ENCODE assay signal across 17 mouse cellular contexts in the genomic region with DNA sequence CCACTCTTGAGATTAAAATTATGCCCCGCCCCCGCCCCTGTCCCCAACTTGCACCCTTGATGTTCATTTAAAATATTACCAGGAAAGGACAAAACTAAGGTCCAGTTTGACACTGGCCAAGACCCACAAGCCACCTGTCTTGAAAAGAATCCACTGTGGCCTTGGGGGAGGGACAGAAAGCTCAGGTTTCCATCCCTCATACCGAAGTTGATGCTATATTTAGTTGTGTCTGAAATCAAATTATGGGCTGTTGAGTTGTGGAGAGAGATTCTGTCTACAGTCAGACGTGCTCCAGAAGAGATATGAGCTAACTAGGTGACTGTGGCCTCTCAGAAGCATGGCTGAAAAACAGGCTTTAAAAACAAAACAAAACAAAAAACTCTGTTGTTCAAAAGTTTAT. TPM values are rescaled to one million over a fixed set of nuclear protein-coding genes. Genes with fewer than 3 reads are reported as not detected.
A peak's percentile ranks its signal among the peaks of the same experiment; 100 is the strongest.
DNase-seq lines count a peak whose midpoint lies in the region; ATAC-seq lines count a peak whose summit lies in the region.
"Had no signal": no experiment of that assay in that cellular context is flagged by ENCODE, and none has a peak within 500 bp of the region (broad histone marks: within the 10 kb centered on the region; RNA-seq: fewer than 3 reads in every experiment).

No protein-coding gene starts in this region.

- 0 out of 2 replicates have a peak, but pooled peaks have one; percentile 32 for ATAC-seq in heart, embryonic 11.5 days (replicated peaks; ENCODE audit: insufficient number of reproducible peaks, low FRiP score, low TSS enrichment)
- ATAC-seq in inflammation-experienced regulatory T-cells, adult 6 months = no peak
- ATAC-seq in forebrain, embryonic 14.5 days = no peak
- ATAC-seq: intestine, postnatal 0 days had no signal

- WGBS in heart, embryonic 11.5 days (ENCODE audit: insufficient replicate concordance) = 37% methylated on average over 4 of the region's 4 CpGs
- 88% methylated on average over 4 of the region's 4 CpGs for WGBS in forebrain, embryonic 14.5 days

- no peak overlapping the region for H3K9ac ChIP-seq in heart, embryonic 11.5 days (ENCODE audit: low read depth, low read length)
- no peak overlapping the region for H3K9ac ChIP-seq in forebrain, embryonic 14.5 days (ENCODE audit: low read length)
- H3K9ac ChIP-seq: hindbrain, embryonic 15.5 days had no signal

- H3K4me2 ChIP-seq in heart, embryonic 11.5 days = peak overlapping the region; percentile 40
- H3K4me2 ChIP-seq in forebrain, embryonic 14.5 days (ENCODE audit: low read length) = no peak overlapping the region
- H3K4me2 ChIP-seq: hindbrain, embryonic 15.5 days; liver, embryonic 11.5 days had no signal

- peaks cover 10% of the 10 kb centered on the region for H3K4me1 ChIP-seq in heart, embryonic 11.5 days (ENCODE audit: control insufficient read depth, insufficient read depth, low read length)
- peaks cover 5% of the 10 kb centered on the region; the same call in 1 of the 2 replicates for H3K4me1 ChIP-seq in forebrain, embryonic 14.5 days (ENCODE audit: control insufficient read depth, insufficient read depth, low read length)

- H3K27ac ChIP-seq in heart, embryonic 11.5 days (ENCODE audit: low read depth, low read length) = peak overlapping the region; percentile 88
- H3K27ac ChIP-seq in forebrain, embryonic 14.5 days (ENCODE audit: low read depth, low read length) = no peak overlapping the region
- H3K27ac ChIP-seq: hindbrain, embryonic 15.5 days; kidney, postnatal 0 days had no signal

- H3K27me3 ChIP-seq in heart, embryonic 11.5 days (ENCODE audit: control insufficient read depth, insufficient read depth, low read length) = no peaks in the 10 kb centered on the region
- H3K27me3 ChIP-seq in forebrain, embryonic 14.5 days (replicated peaks; ENCODE audit: control insufficient read depth, insufficient read depth, low read length) = 0 out of 2 replicates have a peak, but pooled peaks cover 3% of the 10 kb centered on the region

- H3K9me3 ChIP-seq in heart, embryonic 11.5 days (replicated peaks; ENCODE audit: control insufficient read depth, low read length) = no peaks in the 10 kb centered on the region
- no peaks in the 10 kb centered on the region for H3K9me3 ChIP-seq in forebrain, embryonic 14.5 days (replicated peaks; ENCODE audit: control insufficient read depth, low read length)
- H3K9me3 ChIP-seq: hindbrain, embryonic 15.5 days had no signal

- intact Hi-C loops in heart, postnatal 25 days (cut with DNase I) = loop anchor here (5.0 kb wide), 1 partner anchor 42 kb away; no protein-coding TSS in a partner anchor
- intact Hi-C loops in heart, postnatal 10 days (cut with DNase I) = loop anchor here (2.0 to 10.0 kb wide), 2 partner anchors 45 to 255 kb away; a partner anchor contains a TSS

- peak; percentile 93 for DNase-seq in heart, adult 11 months
- no peak for DNase-seq in heart, postnatal 25 days (ENCODE audit: low spot score)
- DNase-seq in heart, postnatal 10 days = peak; percentile 66 to 69
- DNase-seq in forebrain, embryonic 14.5 days (ENCODE audit: low spot score) = no peak
- no peak for DNase-seq in adrenal gland, adult 8-10 months
- DNase-seq: cerebellum, adult 18-20 months; cerebellum, postnatal 25 days; lung, adult 2 months; lung, postnatal 36 days; retina, postnatal 1 day; thymus, postnatal 36 days had no signal

- H3K4me3 ChIP-seq in heart, embryonic 11.5 days (ENCODE audit: low read depth, low read length) = no peak overlapping the region
- H3K4me3 ChIP-seq in forebrain, embryonic 14.5 days (ENCODE audit: low read depth, low read length) = no peak overlapping the region
- H3K4me3 ChIP-seq: hindbrain, embryonic 15.5 days had no signal

- H3K36me3 ChIP-seq in heart, embryonic 11.5 days (ENCODE audit: control insufficient read depth, insufficient read depth, low read length) = no peaks in the 10 kb centered on the region
- H3K36me3 ChIP-seq in forebrain, embryonic 14.5 days (ENCODE audit: control insufficient read depth, insufficient read depth, low read length) = no peaks in the 10 kb centered on the region
- H3K36me3 ChIP-seq: hindbrain, embryonic 15.5 days had no signal

RNA-seq across cellular contexts. Expression of a gene that starts 18.8 kb away (rescaled TPM):
- total RNA-seq in heart, postnatal 25 days (2021) = 1,000 to 10,000 TPM; 1,803 to 1,950 TPM
- 69.8 and 76.7 TPM in 2 replicates for polyA plus RNA-seq in heart, embryonic 11.5 days (2014; fragmentation: Nextera tagmentation; extraction: Ambion mirVana)
- 1,000 to 10,000 TPM; 1,178 to 1,212 TPM for total RNA-seq in heart, postnatal 10 days (2021)
- 10 to 100 TPM in 2 of 3 experiments, 1 to 10 TPM in 1; 9.1 to 13.1 (median 11.2) TPM for polyA plus RNA-seq in inflammation-experienced regulatory T-cells, adult 6 months (2017; shearing (Covaris generic))
- 50.6 and 62.8 TPM in 2 replicates for polyA plus RNA-seq in forebrain, embryonic 14.5 days (2014; fragmentation: Nextera tagmentation; extraction: Ambion mirVana)
- total RNA-seq in adrenal gland, adult 8-10 months (2022) = 10 to 100 TPM; 24.3 to 30.4 (median 27.8) TPM

RNA-seq across cellular contexts. Expression of a gene that starts 31.3 kb away (rescaled TPM):
- total RNA-seq in heart, postnatal 25 days (2021) = 10 to 100 TPM; 40.8 to 45.4 TPM
- 146 and 151 TPM in 2 replicates for polyA plus RNA-seq in heart, embryonic 11.5 days (2014; fragmentation: Nextera tagmentation; extraction: Ambion mirVana)
- 10 to 100 TPM; 49.6 to 54.1 TPM for total RNA-seq in heart, postnatal 10 days (2021)
- polyA plus RNA-seq in inflammation-experienced regulatory T-cells, adult 6 months (2017; shearing (Covaris generic)) = 100 to 1,000 TPM in 1 of 3 experiments, 10 to 100 TPM in 2; 74.0 to 102 (median 82.1) TPM
- 124 and 130 TPM in 2 replicates for polyA plus RNA-seq in forebrain, embryonic 14.5 days (2014; fragmentation: Nextera tagmentation; extraction: Ambion mirVana)
- total RNA-seq in adrenal gland, adult 8-10 months (2022) = 100 to 1,000 TPM; 102 to 214 (median 143) TPM

Comparison
In these comparisons a context has a peak if more than half of its experiments do, and no peak if none do; other contexts are left out.
1. DNase-seq: peak in heart, adult 11 months (single experiment) and heart, postnatal 10 days (2 of 2); none in heart, postnatal 25 days (single experiment), forebrain, embryonic 14.5 days (single experiment) and adrenal gland, adult 8-10 months (single experiment).
2. RNA of a gene that starts 18.8 kb away (total RNA-seq): 1,803 to 1,950 TPM in heart, postnatal 25 days and 1,178 to 1,212 TPM in heart, postnatal 10 days; 24.3 to 30.4 TPM in adrenal gland, adult 8-10 months; every median in the first group is over 10 times any median in the second.